Mouse (Mus musculus) myocyte (in vitro differentiated cells): ENCODE data around the gene Slc5a12. TPM values are rescaled to one million over a fixed set of nuclear protein-coding genes. Genes with fewer than 3 reads are reported as not detected.

Experiments used
- H3K27me3 ChIP-seq: one replicate; pipeline ENCODE4 v1.6.1; 2011; ENCODE audit not compliant: control insufficient read depth, insufficient read depth, insufficient read length
- H3K36me3 ChIP-seq: one replicate; pipeline ENCODE4 v1.6.1; 2011; ENCODE audit not compliant: control insufficient read depth, insufficient read depth
- H3K4me2 ChIP-seq: one replicate; pipeline ENCODE4 v1.6.1; 2011; ENCODE audit warnings: low read depth, control low read depth
- H3K4me3 ChIP-seq: one replicate; pipeline ENCODE4 v1.5.1; 2011; ENCODE audit warnings: mild to moderate bottlenecking, control low read depth, moderate library complexity
- H3K79me2 ChIP-seq: one replicate; pipeline ENCODE4 v1.6.1; 2011; ENCODE audit not compliant: control insufficient read depth, insufficient read depth
- H3ac ChIP-seq: one replicate; pipeline ENCODE4 v1.6.1; 2011; ENCODE audit not compliant: control insufficient read depth, insufficient read length
- CEBPB ChIP-seq: IDR thresholded peaks from 2 replicates; pipeline ENCODE4 v1.6.1; 2011; ENCODE audit warnings: mild to moderate bottlenecking, moderate library complexity; ENCODE audit not compliant: poor library complexity, insufficient read depth, severe bottlenecking
- E2F4 ChIP-seq: IDR thresholded peaks from one replicate; pipeline ENCODE4 v1.6.1; 2011; ENCODE audit warnings: mild to moderate bottlenecking, control low read depth, moderate library complexity; ENCODE audit not compliant: insufficient read depth
- MAX ChIP-seq: IDR thresholded peaks from one replicate; pipeline ENCODE4 v1.6.1; 2011; ENCODE audit warnings: low read depth, mild to moderate bottlenecking, control low read depth
- MYOD1 ChIP-seq, 3 experiments: IDR thresholded peaks; one replicate each; pipeline ENCODE4 v1.6.1; 2011; ENCODE audit warnings: control low read depth in 2 of 3, low read depth in 2 of 3, mild to moderate bottlenecking in 2 of 3, moderate library complexity in 1 of 3; ENCODE audit not compliant: insufficient read length in 2 of 3, control insufficient read depth in 1 of 3
- MYOG ChIP-seq, 3 experiments: IDR thresholded peaks; one replicate each; pipeline ENCODE4 v1.6.1; 2011; ENCODE audit warnings: control low read depth in 2 of 3, low read depth in 2 of 3, mild to moderate bottlenecking in 2 of 3; ENCODE audit not compliant: insufficient read length in 2 of 3, control insufficient read depth in 1 of 3, insufficient read depth in 1 of 3
- POLR2A ChIP-seq: IDR thresholded peaks from one replicate; pipeline ENCODE4 v1.6.1; 2011; ENCODE audit warnings: low read depth, mild to moderate bottlenecking, control low read depth, moderate library complexity; ENCODE audit not compliant: insufficient read length
- POLR2AphosphoS2 ChIP-seq: IDR thresholded peaks from one replicate; pipeline ENCODE4 v1.6.1; 2011; ENCODE audit warnings: low read depth, control low read depth; ENCODE audit not compliant: insufficient read length
- REST ChIP-seq: IDR thresholded peaks from one replicate; pipeline ENCODE4 v1.6.1; 2011; ENCODE audit warnings: mild to moderate bottlenecking, control low read depth, moderate library complexity; ENCODE audit not compliant: insufficient read depth, insufficient read length
- SRF ChIP-seq: IDR thresholded peaks from one replicate; pipeline ENCODE4 v1.6.1; 2011; ENCODE audit warnings: low read depth; ENCODE audit not compliant: control insufficient read depth, insufficient read length
- TCF12 ChIP-seq: IDR thresholded peaks from one replicate; pipeline ENCODE4 v1.6.1; 2011; ENCODE audit warnings: mild to moderate bottlenecking, control low read depth; ENCODE audit not compliant: poor library complexity, insufficient read depth, severe bottlenecking
- TCF3 ChIP-seq: IDR thresholded peaks from one replicate; pipeline ENCODE4 v1.6.1; 2011; ENCODE audit warnings: low read depth, control low read depth; ENCODE audit not compliant: insufficient read length
- USF1 ChIP-seq: IDR thresholded peaks from one replicate; pipeline ENCODE4 v1.6.1; 2011; ENCODE audit warnings: low read depth, mild to moderate bottlenecking, control low read depth, moderate library complexity
- polyA plus RNA-seq: library from polyadenylated mRNA; unstranded; fragments of >200 nt; fragmentation: generic; extraction: Trizol; gene quantifications from one replicate; pipeline ENCODE4 v1.2.1, GENCODE M21; 2012; ENCODE audit warnings: missing spikeins

Gene Slc5a12
- polyA plus RNA-seq, 1 experiment, result not detected

DNA sequence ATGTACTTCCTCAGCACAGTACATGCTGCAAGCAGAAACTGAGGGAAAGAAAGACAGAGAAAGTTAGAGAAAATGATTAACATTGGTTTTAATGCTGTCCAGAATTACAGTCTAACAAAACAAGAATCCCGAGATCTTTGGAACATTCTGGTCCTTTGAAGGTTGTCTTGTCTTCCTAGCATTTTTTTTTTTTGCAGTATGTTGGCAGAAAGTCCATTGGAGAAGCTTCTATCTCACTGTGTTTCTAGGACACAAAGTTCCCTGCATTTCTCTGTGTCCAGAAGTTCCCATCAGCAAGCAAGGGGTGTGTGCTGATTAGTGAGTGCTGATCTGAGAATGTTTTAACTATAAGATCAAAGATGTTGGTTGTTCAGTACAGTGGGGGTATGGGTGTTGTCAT lies 7.1 kb upstream of the Slc5a12 start:
- Histone ChIP-seq H3K4me3 (no peak overlapping the region), H3K4me2 (no peak overlapping the region), H3K27me3 (no peaks in the 10 kb centered on the region), H3K79me2 (no peaks in the 10 kb centered on the region), H3ac (no peak overlapping the region), H3K36me3 (no peaks in the 10 kb centered on the region)
- TF ChIP-seq SRF, result no peak
- no peak for TF ChIP-seq MAX
- TF ChIP-seq CEBPB, result no peak
- no peak for TF ChIP-seq REST
- TF ChIP-seq POLR2A, result no peak
- TF ChIP-seq MYOD1 (IDR thresholded peaks at IDR 0.05; ENCODE audit: control insufficient read depth in 1 of 3, insufficient read length in 2 of 3, low read depth in 2 of 3), result no peak
- no peak for TF ChIP-seq USF1
- no peak for TF ChIP-seq TCF3
- no peak for TF ChIP-seq MYOG (IDR thresholded peaks at IDR 0.05; ENCODE audit: control insufficient read depth in 1 of 3, insufficient read depth in 1 of 3, insufficient read length in 2 of 3, low read depth in 2 of 3)
- TF ChIP-seq POLR2AphosphoS2, result no peak
- no peak for TF ChIP-seq E2F4

DNA sequence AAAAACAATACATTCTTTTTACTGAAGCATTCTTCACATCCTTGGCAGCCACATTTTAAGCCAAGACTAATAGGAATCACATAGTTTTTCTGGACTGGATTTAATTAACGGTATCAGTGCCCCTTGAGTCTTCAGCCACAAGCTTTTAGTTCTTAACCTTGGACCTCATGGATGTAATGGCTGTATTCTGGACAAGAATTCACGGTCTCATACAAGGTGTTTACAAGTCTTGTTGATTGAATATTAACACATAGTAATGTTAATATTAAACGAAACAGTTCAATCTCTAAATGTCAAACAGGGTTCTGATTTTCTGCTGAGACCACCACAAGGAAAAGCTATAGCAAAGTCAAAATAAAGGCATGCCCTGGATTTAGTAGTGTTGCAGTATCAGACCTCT lies 4.8 kb upstream of the Slc5a12 start:
- no peak overlapping the region for H3ac ChIP-seq
- no peak for TF ChIP-seq CEBPB
- no peak for TF ChIP-seq POLR2AphosphoS2
- no peak for TF ChIP-seq TCF12
- no peak for TF ChIP-seq E2F4
- no peak for TF ChIP-seq USF1
- TF ChIP-seq REST, result no peak
- no peak for TF ChIP-seq MYOG (IDR thresholded peaks at IDR 0.05; ENCODE audit: control insufficient read depth in 1 of 3, insufficient read depth in 1 of 3, insufficient read length in 2 of 3, low read depth in 2 of 3)
- TF ChIP-seq SRF, result no peak
- TF ChIP-seq TCF3, result no peak
- no peak for TF ChIP-seq POLR2A
- no peak for TF ChIP-seq MYOD1 (IDR thresholded peaks at IDR 0.05; ENCODE audit: control insufficient read depth in 1 of 3, insufficient read length in 2 of 3, low read depth in 2 of 3)
- no peak for TF ChIP-seq MAX

DNA sequence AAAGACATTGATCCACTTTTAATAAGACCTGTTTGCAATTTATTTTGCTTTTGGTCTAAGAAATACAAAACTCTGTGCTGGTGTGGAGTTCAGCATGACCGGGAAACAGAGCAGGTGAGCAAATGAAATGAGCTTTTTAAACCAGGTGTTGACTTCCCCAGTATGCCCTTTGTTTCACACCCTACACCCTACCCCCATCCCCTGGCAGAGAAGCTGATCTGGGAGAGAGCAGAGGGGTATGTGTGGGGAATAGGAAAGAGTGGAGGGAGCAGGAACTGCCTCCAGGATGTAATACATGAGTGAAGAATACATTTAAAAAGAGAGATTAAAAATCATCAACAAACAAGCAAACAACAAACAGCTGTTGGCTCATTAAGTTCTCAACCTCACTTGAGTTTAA lies 47.3 kb downstream of the Slc5a12 start:
- H3K36me3 ChIP-seq, result no peaks in the 10 kb centered on the region
- H3ac ChIP-seq, result no peak overlapping the region
- no peaks in the 10 kb centered on the region for H3K27me3 ChIP-seq
- no peaks in the 10 kb centered on the region for H3K79me2 ChIP-seq
- H3K4me3 ChIP-seq, result no peak overlapping the region
- TF ChIP-seq TCF12 (no peak), USF1 (no peak), SRF (no peak), POLR2A (no peak), CEBPB (no peak)
- no peak overlapping the region for H3K4me2 ChIP-seq

More for the DNA sequence above, 4.8 kb upstream of the Slc5a12 start:
- no peaks in the 10 kb centered on the region for H3K36me3 ChIP-seq
- no peak overlapping the region for H3K4me2 ChIP-seq
- H3K79me2 ChIP-seq, result no peaks in the 10 kb centered on the region
- no peaks in the 10 kb centered on the region for H3K27me3 ChIP-seq
- no peak overlapping the region for H3K4me3 ChIP-seq

DNA sequence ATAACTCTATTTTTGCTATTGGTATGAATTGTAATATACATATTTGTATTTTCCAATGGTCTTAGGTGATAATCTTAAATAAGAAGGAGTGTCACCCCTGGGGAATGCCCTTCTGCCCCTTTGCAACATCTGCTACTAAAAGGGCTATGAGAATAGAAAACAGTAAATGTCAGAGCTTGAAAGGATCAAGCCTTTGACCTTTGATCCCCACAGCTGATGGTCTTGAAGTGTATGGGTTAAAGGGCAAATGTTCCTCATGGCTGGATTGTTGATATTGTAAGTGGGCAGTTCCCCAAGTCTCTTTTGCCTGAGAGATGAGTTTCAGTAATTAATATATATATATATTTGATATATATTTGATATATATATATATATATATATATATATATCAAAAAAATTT lies 47.7 kb downstream of the Slc5a12 start:
- no peak overlapping the region for H3K4me2 ChIP-seq
- no peaks in the 10 kb centered on the region for H3K36me3 ChIP-seq
- no peak overlapping the region for H3ac ChIP-seq
- H3K27me3 ChIP-seq, result no peaks in the 10 kb centered on the region
- no peak overlapping the region for H3K4me3 ChIP-seq
- no peaks in the 10 kb centered on the region for H3K79me2 ChIP-seq
- no peak for TF ChIP-seq CEBPB
- no peak for TF ChIP-seq POLR2A
- no peak for TF ChIP-seq SRF
- no peak for TF ChIP-seq MAX
- TF ChIP-seq E2F4, result no peak
- TF ChIP-seq POLR2AphosphoS2, result no peak
- TF ChIP-seq MYOD1 (IDR thresholded peaks at IDR 0.05; ENCODE audit: control insufficient read depth in 1 of 3, insufficient read length in 2 of 3, low read depth in 2 of 3), result no peak
- TF ChIP-seq TCF3, result no peak
- TF ChIP-seq USF1, result no peak
- no peak for TF ChIP-seq TCF12
- no peak for TF ChIP-seq MYOG (IDR thresholded peaks at IDR 0.05; ENCODE audit: control insufficient read depth in 1 of 3, insufficient read depth in 1 of 3, insufficient read length in 2 of 3, low read depth in 2 of 3)
- TF ChIP-seq REST, result no peak

DNA sequence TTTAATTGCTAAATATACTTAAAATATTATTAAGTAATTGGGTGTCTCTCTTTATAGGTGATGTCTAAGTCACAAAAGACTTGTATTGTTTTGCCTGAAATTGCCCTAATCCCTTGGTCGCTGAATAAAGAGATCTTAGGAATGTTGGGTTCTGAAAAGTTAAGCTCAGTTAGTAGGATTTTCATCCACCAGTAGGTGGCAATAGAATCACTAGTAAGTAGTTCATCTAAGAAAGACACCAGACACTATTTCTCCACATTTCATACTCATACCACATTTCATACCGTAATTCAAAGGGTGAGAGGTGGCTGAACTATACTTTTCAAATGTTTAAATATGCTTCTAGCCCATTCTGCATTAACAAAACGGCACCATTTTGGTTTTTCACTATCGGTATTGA lies 66.2 kb downstream of the Slc5a12 start:
- Histone ChIP-seq H3ac (no peak overlapping the region), H3K4me3 (no peak overlapping the region), H3K4me2 (no peak overlapping the region), H3K27me3 (no peaks in the 10 kb centered on the region), H3K79me2 (no peaks in the 10 kb centered on the region), H3K36me3 (no peaks in the 10 kb centered on the region)
- TF ChIP-seq POLR2AphosphoS2, result no peak
- TF ChIP-seq TCF3, result no peak
- no peak for TF ChIP-seq TCF12
- no peak for TF ChIP-seq USF1
- no peak for TF ChIP-seq MYOD1 (IDR thresholded peaks at IDR 0.05; ENCODE audit: control insufficient read depth in 1 of 3, insufficient read length in 2 of 3, low read depth in 2 of 3)
